Mouse (Mus musculus): ENCODE results near the gene Ap5s1. TPM values are rescaled to one million over a fixed set of nuclear protein-coding genes. Genes with fewer than 3 reads are reported as not detected.

Gene Ap5s1
- polyA plus RNA-seq, 1 experiment from 2014 or later = 22.0 TPM

- peak overlapping the region; percentile 62 for H3K4me2 ChIP-seq (replicated peaks)
- no peaks in the 10 kb centered on the region for H3K36me3 ChIP-seq
- H3K9me3 ChIP-seq = no peaks in the 10 kb centered on the region
- peak overlapping the region; percentile 62 for H3K9ac ChIP-seq
- H3K27me3 ChIP-seq (replicated peaks) = no peaks in the 10 kb centered on the region
- peak overlapping the region; percentile 100 for H3K27ac ChIP-seq
- 6% methylated on average over 10 of the region's 10 CpGs for WGBS
- peaks cover 18% of the 10 kb centered on the region for H3K4me1 ChIP-seq (replicated peaks)
- peak; percentile 77 for ATAC-seq
- peak overlapping the region; percentile 80 for H3K4me3 ChIP-seq (replicated peaks)
Measured at GRCm38 (mm10) chr2:131261481-131262212, 54.8 kb downstream of the Ap5s1 start.

GRCm38 (mm10) chr2:131262213-131262672 is 55.4 kb downstream of the Ap5s1 start, which contains the start of gene Pank2:
Gene Pank2, plus strand, starts transcription at chr2:131262495.
- Histone ChIP-seq H3K27ac (peak within 1 kb of the TSS; percentile 100), H3K4me1 (replicated peaks) (peaks cover 18% of the 10 kb centered on the region), H3K9ac (peak within 1 kb of the TSS; percentile 94), H3K36me3 (no peaks in the 10 kb centered on the region), H3K9me3 (no peaks in the 10 kb centered on the region), H3K4me2 (replicated peaks) (peak within 1 kb of the TSS; percentile 70), H3K4me3 (replicated peaks) (peak within 1 kb of the TSS; percentile 80), H3K27me3 (replicated peaks) (no peaks in the 10 kb centered on the region)
- WGBS = 0% methylated on average over 49 of the region's 49 CpGs
- peak; percentile 99 for ATAC-seq

Other genes starting within 250 kb of the Ap5s1 start
- 8.8 and 9.6 TPM in 2 replicates for gene Gfra4, start 164.0 kb upstream of the Ap5s1 start, polyA plus RNA-seq (2015; fragmentation: Nextera tagmentation; extraction: Ambion mirVana)
- 3.3 and 4.0 TPM in 2 replicates for gene Adam33, start 143.3 kb upstream of the Ap5s1 start, polyA plus RNA-seq (2015; fragmentation: Nextera tagmentation; extraction: Ambion mirVana)
- gene Siglec1, start 120.3 kb upstream of the Ap5s1 start, polyA plus RNA-seq (2015; fragmentation: Nextera tagmentation; extraction: Ambion mirVana) = 0.24 and 0.35 TPM in 2 replicates
- 9.1 and 9.7 TPM in 2 replicates for gene Hspa12b, start 79.8 kb upstream of the Ap5s1 start, polyA plus RNA-seq (2015; fragmentation: Nextera tagmentation; extraction: Ambion mirVana)
- not detected in 2 replicates for gene Gm11037, start 73.6 kb upstream of the Ap5s1 start, polyA plus RNA-seq (2015; fragmentation: Nextera tagmentation; extraction: Ambion mirVana)
- gene 1700037H04Rik, start 47.0 kb upstream of the Ap5s1 start, polyA plus RNA-seq (2015; fragmentation: Nextera tagmentation; extraction: Ambion mirVana) = 98.6 and 110 TPM in 2 replicates
- 12.5 and 12.6 TPM in 2 replicates for gene Cenpb, start 27.0 kb upstream of the Ap5s1 start, polyA plus RNA-seq (2015; fragmentation: Nextera tagmentation; extraction: Ambion mirVana)
- gene Cdc25b, start 20.1 kb upstream of the Ap5s1 start, polyA plus RNA-seq (2015; fragmentation: Nextera tagmentation; extraction: Ambion mirVana) = 44.6 and 49.8 TPM in 2 replicates
- 3.9 and 4.3 TPM in 2 replicates for gene Spef1, start 19.8 kb upstream of the Ap5s1 start, polyA plus RNA-seq (2015; fragmentation: Nextera tagmentation; extraction: Ambion mirVana)
- gene Mavs, start 27.0 kb downstream of the Ap5s1 start, polyA plus RNA-seq (2015; fragmentation: Nextera tagmentation; extraction: Ambion mirVana) = 22.1 and 25.7 TPM in 2 replicates
- gene Pank2, start 55.4 kb downstream of the Ap5s1 start, polyA plus RNA-seq (2015; fragmentation: Nextera tagmentation; extraction: Ambion mirVana) = 28.0 and 35.4 TPM in 2 replicates
- 2.1 and 2.2 TPM in 2 replicates for gene Rnf24, start 145.8 kb downstream of the Ap5s1 start, polyA plus RNA-seq (2015; fragmentation: Nextera tagmentation; extraction: Ambion mirVana)